Mouse (Mus musculus) lung, embryonic 14.5 days (tissue): ENCODE measurements at regions not wholly inside any gene's neighbourhood (a gene's known extent, or its start where the extent isn't known, plus 50 kb on each side); places are given as distances from the start of the nearest gene placed in this dataset.

ENCODE experiments used
- ATAC-seq: fragments of 200-750 bp; cut with Nextera tagmentation; 2 replicates; pipeline ENCODE4 v1.8.0; 2017; ENCODE audit warnings: mild to moderate bottlenecking, moderate TSS enrichment, moderate library complexity; ENCODE audit not compliant: insufficient read depth
- DNase-seq: peaks from one replicate; pipeline ENCODE4 v3.0.0-alpha.2; 2015
- H3K27ac ChIP-seq: fragments of 300-500 bp; sonication (generic); 2 replicates; pipeline ENCODE4 v1.5.1; 2014; ENCODE audit warnings: low read depth, mild to moderate bottlenecking, moderate library complexity
- H3K27me3 ChIP-seq: fragments of 300-500 bp; sonication (generic); 2 replicates; pipeline ENCODE4 v1.6.1; 2014; ENCODE audit warnings: low read length, control low read depth; ENCODE audit not compliant: insufficient read depth
- H3K36me3 ChIP-seq: fragments of 300-500 bp; sonication (generic); 2 replicates; pipeline ENCODE4 v1.6.1; 2014; ENCODE audit warnings: control low read depth; ENCODE audit not compliant: insufficient read depth
- H3K4me1 ChIP-seq: fragments of 300-500 bp; sonication (generic); 2 replicates; pipeline ENCODE4 v1.6.1; 2014; ENCODE audit warnings: antibody characterized with exemption, control low read depth; ENCODE audit not compliant: insufficient read depth
- H3K4me2 ChIP-seq: fragments of 300-500 bp; sonication (generic); 2 replicates; pipeline ENCODE4 v1.6.1; 2014; ENCODE audit warnings: mild to moderate bottlenecking
- H3K4me3 ChIP-seq: fragments of 300-500 bp; sonication (generic); 2 replicates; pipeline ENCODE4 v1.5.1; 2014; ENCODE audit warnings: low read depth, low read length
- H3K9ac ChIP-seq: fragments of 300-500 bp; sonication (generic); 2 replicates; pipeline ENCODE4 v1.6.1; 2014
- H3K9me3 ChIP-seq: fragments of 300-500 bp; sonication (generic); 2 replicates; pipeline ENCODE4 v1.6.1; 2016; ENCODE audit warnings: low read depth, low read length, control low read depth
- CTCF ChIP-seq: IDR thresholded peaks from 2 replicates; pipeline ENCODE4 v1.5.1; 2016; ENCODE audit warnings: antibody characterized with exemption, low read depth
- WGBS: fragments of 180-500 bp; shearing (Covaris S2); extraction: QIAGEN DNeasy Blood & Tissue Kit; methylation state at CpG from one replicate; pipeline ENCODE4 v1.1.7; 2014; 5-methylcytosine and 5-hydroxymethylcytosine counted together

GRCm38 (mm10) chr7:115217255-115217654 is 473.8 kb downstream of the Insc start:
- H3K36me3 ChIP-seq = no peaks in the 10 kb centered on the region
- H3K27ac ChIP-seq = no peak overlapping the region
- H3K4me1 ChIP-seq = peaks cover 7% of the 10 kb centered on the region; the same call in 1 of the 2 replicates
- H3K9ac ChIP-seq = 0 out of 2 replicates have a peak overlapping the region, but pooled peaks have one; percentile 30
- H3K9me3 ChIP-seq = no peaks in the 10 kb centered on the region
- peak; percentile 38; the same call in 1 of the 2 replicates for ATAC-seq
- peak overlapping the region; percentile 30 for H3K4me3 ChIP-seq
- H3K4me2 ChIP-seq = peak overlapping the region; percentile 72
- no peaks in the 10 kb centered on the region for H3K27me3 ChIP-seq
- 8% methylated on average over 5 of the region's 5 CpGs for WGBS
- DNase-seq = no peak
- peak; percentile 25; the same call in 1 of the 2 replicates for TF ChIP-seq CTCF

GRCm38 (mm10) chr7:115217712-115218111 is 474.2 kb downstream of the Insc start:
- Histone ChIP-seq H3K4me2 (no peak overlapping the region), H3K9me3 (no peaks in the 10 kb centered on the region), H3K4me1 (peaks cover 7% of the 10 kb centered on the region; the same call in 1 of the 2 replicates), H3K4me3 (no peak overlapping the region), H3K27me3 (no peaks in the 10 kb centered on the region), H3K9ac (no peak overlapping the region), H3K36me3 (no peaks in the 10 kb centered on the region), H3K27ac (no peak overlapping the region)
- DNase-seq (no peak), ATAC-seq (no peak)
- 41% methylated on average over 6 of the region's 6 CpGs for WGBS
- no peak for TF ChIP-seq CTCF

GRCm38 (mm10) chr7:115218596-115219180 is 475.2 kb downstream of the Insc start:
- Histone ChIP-seq H3K27ac (no peak overlapping the region), H3K4me1 (peaks cover 7% of the 10 kb centered on the region; the same call in 1 of the 2 replicates), H3K36me3 (no peaks in the 10 kb centered on the region), H3K4me3 (no peak overlapping the region), H3K27me3 (no peaks in the 10 kb centered on the region), H3K9me3 (no peaks in the 10 kb centered on the region), H3K9ac (no peak overlapping the region), H3K4me2 (no peak overlapping the region)
- WGBS = 26% methylated on average over 13 of the region's 13 CpGs
- no peak for TF ChIP-seq CTCF
- ATAC-seq (no peak), DNase-seq (peak; percentile 44)

- H3K27ac ChIP-seq = no peak overlapping the region
- no peaks in the 10 kb centered on the region for H3K36me3 ChIP-seq
- peak; percentile 33; the same call in 1 of the 2 replicates for ATAC-seq
- no peak overlapping the region for H3K4me2 ChIP-seq
- H3K4me3 ChIP-seq = no peak overlapping the region
- no peak overlapping the region for H3K9ac ChIP-seq
- peaks cover 4% of the 10 kb centered on the region; the same call in 1 of the 2 replicates for H3K4me1 ChIP-seq
- DNase-seq = peak; percentile 46
- no peaks in the 10 kb centered on the region for H3K27me3 ChIP-seq
- WGBS = 51% methylated on average over 4 of the region's 7 CpGs
- TF ChIP-seq CTCF = no peak
- H3K9me3 ChIP-seq = no peaks in the 10 kb centered on the region
Observed at GRCm38 (mm10) chr7:115222642-115223041, 479.1 kb downstream of the Insc start.

- H3K27ac ChIP-seq = no peak overlapping the region
- no peaks in the 10 kb centered on the region for H3K27me3 ChIP-seq
- H3K4me1 ChIP-seq = peaks cover 7% of the 10 kb centered on the region; the same call in 1 of the 2 replicates
- H3K9me3 ChIP-seq = no peaks in the 10 kb centered on the region
- no peaks in the 10 kb centered on the region for H3K36me3 ChIP-seq
- ATAC-seq (no peak), DNase-seq (peak; percentile 15)
- TF ChIP-seq CTCF = no peak
- H3K4me3 ChIP-seq = no peak overlapping the region
- WGBS = 61% methylated on average over 6 of the region's 6 CpGs
- H3K9ac ChIP-seq = no peak overlapping the region
- H3K4me2 ChIP-seq = no peak overlapping the region
Observed at GRCm38 (mm10) chr7:115230525-115230924, 487.0 kb downstream of the Insc start.

GRCm38 (mm10) chr7:115233850-115234436 is 490.4 kb downstream of the Insc start:
- TF ChIP-seq CTCF = no peak
- Histone ChIP-seq H3K27me3 (no peaks in the 10 kb centered on the region), H3K27ac (peak overlapping the region; percentile 55), H3K36me3 (no peaks in the 10 kb centered on the region), H3K4me3 (no peak overlapping the region), H3K4me1 (peaks cover 7% of the 10 kb centered on the region; the same call in 1 of the 2 replicates), H3K9me3 (no peaks in the 10 kb centered on the region), H3K9ac (no peak overlapping the region), H3K4me2 (no peak overlapping the region)
- WGBS = 47% methylated on average over 10 of the region's 10 CpGs
- DNase-seq = no peak
- ATAC-seq = no peak

DNA sequence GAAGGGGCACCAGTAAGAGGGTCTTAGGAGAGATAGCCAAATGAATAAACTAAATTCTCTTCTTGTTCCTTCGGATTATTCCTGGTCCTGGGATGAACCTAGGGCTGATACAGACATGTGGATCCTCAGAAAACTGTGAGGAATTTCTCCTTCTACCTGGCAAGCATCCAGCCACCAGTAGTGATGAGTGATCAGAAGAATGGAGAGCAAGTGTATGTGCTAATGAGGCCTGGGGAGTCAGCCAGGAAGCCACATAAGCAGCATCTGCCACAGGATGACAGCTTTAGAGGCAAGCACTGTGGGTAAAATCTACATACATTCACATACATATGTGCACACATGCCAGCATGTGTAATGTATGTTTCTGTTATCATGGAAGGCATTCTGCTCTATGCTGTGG is 493.6 kb downstream of the Insc start:
- TF ChIP-seq CTCF = no peak
- WGBS = 74% methylated on average over 1 of the region's 1 CpGs
- no peak overlapping the region for H3K27ac ChIP-seq
- no peak overlapping the region for H3K9ac ChIP-seq
- H3K4me1 ChIP-seq = peaks cover 7% of the 10 kb centered on the region; the same call in 1 of the 2 replicates
- no peaks in the 10 kb centered on the region for H3K27me3 ChIP-seq
- ATAC-seq = no peak
- H3K36me3 ChIP-seq = no peaks in the 10 kb centered on the region
- no peak overlapping the region for H3K4me3 ChIP-seq
- no peak for DNase-seq
- H3K4me2 ChIP-seq = no peak overlapping the region
- no peaks in the 10 kb centered on the region for H3K9me3 ChIP-seq
